Mouse (Mus musculus) hindbrain, embryonic 12.5 days (tissue): ENCODE results near the gene E130309D02Rik. TPM values are rescaled to one million over a fixed set of nuclear protein-coding genes. Genes with fewer than 3 reads are reported as not detected.

Source experiments
- ATAC-seq: fragments of 200-750 bp; cut with Nextera tagmentation; 2 replicates; pipeline ENCODE4 v1.8.0; 2017; ENCODE audit warnings: moderate TSS enrichment; ENCODE audit not compliant: low FRiP score
- H3K27ac ChIP-seq: fragments of 300-500 bp; sonication (generic); 2 replicates; pipeline ENCODE4 v1.5.1; 2016; ENCODE audit warnings: mild to moderate bottlenecking
- H3K27me3 ChIP-seq: fragments of 300-500 bp; sonication (generic); 2 replicates; pipeline ENCODE4 v1.6.1; 2016; ENCODE audit warnings: mild to moderate bottlenecking
- H3K36me3 ChIP-seq: fragments of 300-500 bp; sonication (generic); 2 replicates; pipeline ENCODE4 v1.6.1; 2016; ENCODE audit warnings: mild to moderate bottlenecking
- H3K4me1 ChIP-seq: fragments of 300-500 bp; sonication (generic); 2 replicates; pipeline ENCODE4 v1.6.1; 2016
- H3K4me2 ChIP-seq: fragments of 300-500 bp; sonication (generic); replicated peaks from 2 replicates; pipeline ENCODE4 v1.6.1; 2016; ENCODE audit warnings: mild to moderate bottlenecking
- H3K4me3 ChIP-seq: fragments of 300-500 bp; sonication (generic); 2 replicates; pipeline ENCODE4 v1.5.1; 2016; ENCODE audit warnings: mild to moderate bottlenecking
- H3K9ac ChIP-seq: fragments of 300-500 bp; sonication (generic); 2 replicates; pipeline ENCODE4 v1.6.1; 2016; ENCODE audit warnings: mild to moderate bottlenecking, moderate library complexity
- H3K9me3 ChIP-seq: fragments of 300-500 bp; sonication (generic); replicated peaks from 2 replicates; pipeline ENCODE4 v1.6.1; 2016; ENCODE audit warnings: mild to moderate bottlenecking
- WGBS: fragments of 180-500 bp; shearing (Covaris S2); methylation state at CpG from one replicate; pipeline ENCODE4 v1.1.7; 2016; 5-methylcytosine and 5-hydroxymethylcytosine counted together
- polyA plus RNA-seq: library from polyadenylated mRNA; unstranded; fragments of >200 nt; fragmentation: Nextera tagmentation; extraction: Ambion mirVana; gene quantifications from 2 replicates; pipeline ENCODE4 v1.2.1, GENCODE M21; 2016

The E130309D02Rik gene
- polyA plus RNA-seq, 1 experiment from 2014 or later, result 55.2 TPM

DNA sequence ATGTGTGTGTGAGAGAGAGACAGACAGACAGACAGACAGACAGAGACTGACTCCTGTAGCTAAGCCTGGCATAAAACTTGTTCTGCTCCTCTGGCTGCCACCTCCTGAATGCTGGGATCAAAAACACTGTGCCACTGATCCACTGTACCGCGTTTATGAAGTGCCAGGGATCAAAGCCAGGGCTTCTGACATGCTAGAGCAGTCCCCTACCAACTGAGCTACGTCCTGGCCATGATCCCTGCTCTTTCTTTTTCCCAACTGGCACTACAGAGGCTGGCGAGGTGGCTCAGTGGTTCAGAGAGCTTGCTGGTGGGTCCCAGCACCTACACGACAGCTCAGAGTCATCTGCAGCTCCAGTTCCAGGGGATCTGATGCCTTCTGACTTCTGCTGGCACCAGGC is 39.4 kb downstream of the E130309D02Rik start:
- Histone ChIP-seq H3K36me3 (no peaks in the 10 kb centered on the region), H3K4me2 (no peak overlapping the region), H3K27ac (no peak overlapping the region), H3K9ac (no peak overlapping the region), H3K27me3 (peaks cover 26% of the 10 kb centered on the region), H3K4me3 (no peak overlapping the region), H3K9me3 (no peaks in the 10 kb centered on the region), H3K4me1 (peaks cover 4% of the 10 kb centered on the region)
- WGBS, result 53% methylated on average over 5 of the region's 5 CpGs
- no peak for ATAC-seq

DNA sequence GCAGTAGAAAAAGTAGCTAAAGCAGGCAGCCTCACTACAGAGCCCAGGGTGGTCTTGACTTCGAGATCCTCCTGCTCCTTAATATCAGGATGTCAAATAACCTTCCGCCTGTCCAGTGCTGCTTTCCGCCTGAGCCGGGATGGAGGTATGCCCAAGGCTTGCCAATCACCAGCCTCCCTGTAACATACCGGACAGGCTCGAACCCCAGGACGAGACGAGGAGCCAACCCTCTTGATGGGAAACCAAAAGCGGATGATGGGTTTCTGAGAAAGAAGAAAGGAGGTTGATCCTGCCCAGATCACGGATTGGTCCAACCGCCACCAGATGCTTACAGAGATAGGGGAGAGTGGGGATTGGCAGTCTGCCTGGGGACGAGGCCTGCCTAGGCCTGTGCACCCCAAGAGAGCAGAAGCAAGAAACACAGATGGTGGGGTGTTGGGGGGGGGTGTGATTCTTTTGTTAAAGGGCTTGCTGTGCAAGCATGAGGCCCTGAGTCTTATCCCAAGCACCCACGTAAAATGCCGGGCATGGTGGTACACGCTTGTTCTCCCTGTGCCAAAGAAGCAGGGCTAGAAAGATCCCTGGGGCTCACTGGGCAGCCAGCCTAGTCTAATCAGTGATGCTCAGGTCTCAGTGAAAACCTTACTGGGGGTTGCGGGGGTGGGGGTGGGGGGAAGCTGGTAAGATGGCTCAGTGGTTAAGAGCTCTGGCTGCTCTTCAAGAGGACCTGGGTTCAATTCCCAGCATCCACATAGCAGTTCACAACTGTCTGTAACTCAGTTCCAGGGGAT is 42.4 kb downstream of the E130309D02Rik start:
- H3K4me3 ChIP-seq, result no peak overlapping the region
- no peaks in the 10 kb centered on the region for H3K9me3 ChIP-seq
- no peaks in the 10 kb centered on the region for H3K36me3 ChIP-seq
- no peak overlapping the region for H3K4me2 ChIP-seq
- peaks cover 19% of the 10 kb centered on the region for H3K4me1 ChIP-seq
- ATAC-seq, result no peak
- H3K9ac ChIP-seq, result no peak overlapping the region
- no peak overlapping the region for H3K27ac ChIP-seq
- WGBS, result 91% methylated on average over 16 of the region's 16 CpGs
- peaks cover 17% of the 10 kb centered on the region; the same call in 1 of the 2 replicates for H3K27me3 ChIP-seq

DNA sequence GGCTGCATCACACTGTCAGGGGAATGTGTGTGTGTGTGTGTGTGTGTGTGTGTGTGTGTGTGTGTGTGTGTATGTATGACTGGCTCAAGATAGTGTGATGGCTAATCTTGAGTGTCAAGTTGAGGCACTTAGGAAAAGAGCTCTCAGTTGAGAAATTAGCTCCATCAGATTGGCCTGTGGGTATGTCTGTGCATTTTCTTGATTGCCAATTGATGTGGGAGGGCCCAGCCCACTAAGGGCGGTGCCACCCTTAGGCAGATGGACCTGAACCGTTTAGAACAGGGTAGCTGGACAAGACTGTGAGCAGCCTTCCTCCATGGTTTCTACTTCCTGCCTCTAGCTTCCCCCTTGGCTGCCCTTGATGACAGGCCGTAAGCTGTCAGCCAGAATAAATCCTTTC is 43.1 kb downstream of the E130309D02Rik start:
- Histone ChIP-seq H3K27ac (no peak overlapping the region), H3K27me3 (peaks cover 17% of the 10 kb centered on the region; the same call in 1 of the 2 replicates), H3K9ac (no peak overlapping the region), H3K4me3 (no peak overlapping the region), H3K9me3 (no peaks in the 10 kb centered on the region), H3K4me2 (no peak overlapping the region), H3K4me1 (peaks cover 20% of the 10 kb centered on the region), H3K36me3 (no peaks in the 10 kb centered on the region)
- ATAC-seq, result no peak
- 81% methylated on average over 3 of the region's 3 CpGs for WGBS

DNA sequence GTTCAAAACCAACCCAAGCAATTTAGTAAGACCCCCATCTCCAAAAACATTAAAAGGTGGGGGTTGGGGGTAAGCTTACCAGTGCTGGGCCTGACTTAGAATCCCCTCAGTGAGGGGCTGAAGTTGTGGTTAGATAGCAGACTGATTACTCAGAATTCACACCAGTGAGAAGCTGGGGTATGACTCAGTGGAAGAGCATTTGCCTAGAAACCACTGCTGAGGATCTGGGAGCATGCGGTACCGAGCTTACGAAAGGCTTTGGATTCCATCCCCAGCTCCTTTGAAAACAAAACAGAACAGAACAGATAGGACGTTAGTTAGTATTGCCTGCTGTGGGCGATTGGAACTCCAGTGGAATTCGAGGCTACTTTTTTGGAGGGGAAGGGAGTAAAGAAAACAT is 43.5 kb downstream of the E130309D02Rik start:
- no peak for ATAC-seq

GRCm38 (mm10) chr5:143270151-143270519 is 45.0 kb downstream of the E130309D02Rik start:
- H3K9me3 ChIP-seq, result no peaks in the 10 kb centered on the region
- H3K27me3 ChIP-seq, result peaks cover 5% of the 10 kb centered on the region; the same call in 1 of the 2 replicates
- 0 out of 2 replicates have a peak, but pooled peaks cover 1% of the 10 kb centered on the region for H3K36me3 ChIP-seq
- peak overlapping the region; percentile 95 for H3K4me2 ChIP-seq
- ATAC-seq, result peak; percentile 61
- H3K4me3 ChIP-seq, result peak overlapping the region; percentile 69
- WGBS, result 5% methylated on average over 12 of the region's 12 CpGs
- H3K4me1 ChIP-seq, result peaks cover 26% of the 10 kb centered on the region
- peak overlapping the region; percentile 88 for H3K9ac ChIP-seq
- H3K27ac ChIP-seq, result peak overlapping the region; percentile 77

More for the DNA sequence above, 43.5 kb downstream of the E130309D02Rik start:
- no peak overlapping the region for H3K27ac ChIP-seq
- H3K36me3 ChIP-seq, result no peaks in the 10 kb centered on the region
- H3K9me3 ChIP-seq, result no peaks in the 10 kb centered on the region
- WGBS, result 92% methylated on average over 6 of the region's 6 CpGs
- no peak overlapping the region for H3K9ac ChIP-seq
- H3K27me3 ChIP-seq, result peaks cover 17% of the 10 kb centered on the region; the same call in 1 of the 2 replicates
- no peak overlapping the region for H3K4me2 ChIP-seq
- H3K4me3 ChIP-seq, result no peak overlapping the region
- peaks cover 23% of the 10 kb centered on the region for H3K4me1 ChIP-seq

GRCm38 (mm10) chr5:143269363-143270150 is 45.6 kb downstream of the E130309D02Rik start, which contains the start of gene Zfp316:
Gene Zfp316, minus strand, starts transcription at chr5:143270022.
- peak within 1 kb of the TSS; percentile 88 for H3K9ac ChIP-seq
- peaks cover 7% of the 10 kb centered on the region for H3K36me3 ChIP-seq
- H3K4me2 ChIP-seq, result peak within 1 kb of the TSS; percentile 95
- peak within 1 kb of the TSS; percentile 69 for H3K4me3 ChIP-seq
- 0 out of 2 replicates have a peak, but pooled peaks cover 2% of the 10 kb centered on the region for H3K27me3 ChIP-seq
- no peaks in the 10 kb centered on the region for H3K9me3 ChIP-seq
- under 1% methylated on average over 74 of the region's 79 CpGs for WGBS
- H3K27ac ChIP-seq, result peak within 1 kb of the TSS; percentile 77
- peaks cover 26% of the 10 kb centered on the region for H3K4me1 ChIP-seq
- ATAC-seq, result peak; percentile 87

DNA sequence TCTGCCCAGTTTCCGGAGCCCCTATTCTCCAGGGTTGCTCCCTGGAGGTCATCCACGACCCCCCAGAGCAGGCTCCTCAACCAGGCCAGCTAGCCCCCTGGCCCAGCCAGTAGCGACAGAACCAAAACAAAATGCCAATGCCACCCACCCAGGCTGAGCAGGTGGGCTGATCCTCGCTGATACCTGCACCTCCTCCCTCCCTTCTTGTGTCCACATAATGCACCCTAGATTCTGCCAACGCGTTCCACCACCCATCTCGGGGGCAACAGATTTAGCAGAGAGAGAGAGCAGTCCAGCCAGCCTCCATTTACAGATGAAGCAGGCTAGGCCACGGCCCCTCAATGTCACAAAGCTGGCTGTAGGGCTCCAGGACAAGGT is 46.2 kb downstream of the E130309D02Rik start:
- 0 out of 2 replicates have a peak, but pooled peaks have one; percentile 1 for ATAC-seq
- H3K4me1 ChIP-seq, result peaks cover 26% of the 10 kb centered on the region
- WGBS, result 28% methylated on average over 8 of the region's 8 CpGs

DNA sequence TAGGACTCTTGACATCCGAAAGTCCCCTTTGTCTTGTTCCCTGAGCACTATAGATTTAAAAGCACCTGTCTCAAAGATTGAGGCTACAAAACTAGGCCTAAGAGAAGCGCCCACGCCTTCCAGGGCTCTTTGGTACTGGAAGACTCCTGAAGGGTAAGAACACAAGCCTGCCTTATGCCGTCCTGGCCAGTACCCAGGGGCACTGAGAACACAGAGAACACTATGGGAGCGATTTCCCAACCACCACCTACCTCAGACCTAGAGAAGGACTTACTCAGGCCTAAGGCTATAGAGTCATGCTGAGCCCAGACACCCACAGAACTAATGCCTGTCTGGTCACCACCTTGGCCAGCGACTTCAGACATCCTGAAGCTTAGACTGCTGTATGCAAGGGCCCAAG is 48.4 kb downstream of the E130309D02Rik start:
- Histone ChIP-seq H3K27me3 (no peaks in the 10 kb centered on the region), H3K27ac (no peak overlapping the region), H3K4me1 (peaks cover 26% of the 10 kb centered on the region), H3K9ac (no peak overlapping the region), H3K36me3 (peaks cover 35% of the 10 kb centered on the region), H3K4me3 (no peak overlapping the region), H3K9me3 (no peaks in the 10 kb centered on the region), H3K4me2 (no peak overlapping the region)
- 91% methylated on average over 6 of the region's 6 CpGs for WGBS
- ATAC-seq, result no peak

More for the DNA sequence above, 46.2 kb downstream of the E130309D02Rik start:
- Histone ChIP-seq H3K9ac (peak overlapping the region; percentile 88), H3K36me3 (peaks cover 13% of the 10 kb centered on the region), H3K27me3 (no peaks in the 10 kb centered on the region), H3K27ac (peak overlapping the region; percentile 77), H3K9me3 (no peaks in the 10 kb centered on the region), H3K4me3 (peak overlapping the region; percentile 69), H3K4me2 (peak overlapping the region; percentile 95)

- Histone ChIP-seq H3K36me3 (peaks cover 45% of the 10 kb centered on the region), H3K9me3 (no peaks in the 10 kb centered on the region), H3K4me1 (peaks cover 19% of the 10 kb centered on the region), H3K4me3 (no peak overlapping the region), H3K9ac (no peak overlapping the region), H3K4me2 (no peak overlapping the region), H3K27ac (no peak overlapping the region), H3K27me3 (no peaks in the 10 kb centered on the region)
- ATAC-seq, result no peak
- WGBS, result 59% methylated on average over 1 of the region's 1 CpGs
These were observed 49.8 kb downstream of the E130309D02Rik start for GRCm38 (mm10) chr5:143265409-143265808.

- WGBS, result 94% methylated on average over 10 of the region's 10 CpGs
- Histone ChIP-seq H3K36me3 (peaks cover 52% of the 10 kb centered on the region), H3K9me3 (no peaks in the 10 kb centered on the region), H3K4me2 (no peak overlapping the region), H3K4me3 (no peak overlapping the region), H3K27me3 (no peaks in the 10 kb centered on the region), H3K9ac (no peak overlapping the region), H3K4me1 (peaks cover 16% of the 10 kb centered on the region), H3K27ac (no peak overlapping the region)
- ATAC-seq, result no peak
These were observed 50.5 kb downstream of the E130309D02Rik start for GRCm38 (mm10) chr5:143264689-143265088.

- H3K36me3 ChIP-seq, result peaks cover 82% of the 10 kb centered on the region
- no peak overlapping the region for H3K9ac ChIP-seq
- H3K27ac ChIP-seq, result no peak overlapping the region
These were observed 53.5 kb downstream of the E130309D02Rik start for GRCm38 (mm10) chr5:143261636-143262035.

GRCm38 (mm10) chr5:143255802-143256201 is 59.4 kb downstream of the E130309D02Rik start:
- Histone ChIP-seq H3K4me2 (no peak overlapping the region), H3K27me3 (peaks cover 83% of the 10 kb centered on the region), H3K27ac (no peak overlapping the region), H3K9ac (no peak overlapping the region), H3K4me1 (peaks cover 21% of the 10 kb centered on the region), H3K9me3 (no peaks in the 10 kb centered on the region), H3K36me3 (peaks cover 86% of the 10 kb centered on the region), H3K4me3 (no peak overlapping the region)
- WGBS, result 78% methylated on average over 5 of the region's 5 CpGs
- no peak for ATAC-seq

More at GRCm38 (mm10) chr5:143261636-143262035, 53.5 kb downstream of the E130309D02Rik start:
- Histone ChIP-seq H3K4me3 (no peak overlapping the region), H3K9me3 (no peaks in the 10 kb centered on the region), H3K4me1 (0 out of 2 replicates have a peak, but pooled peaks cover 3% of the 10 kb centered on the region), H3K27me3 (peaks cover 25% of the 10 kb centered on the region), H3K4me2 (no peak overlapping the region)
- no peak for ATAC-seq
- 94% methylated on average over 8 of the region's 8 CpGs for WGBS
